Mouse (Mus musculus) gastrocnemius, postnatal 25 days (tissue): ENCODE measurements around the gene Sv2b. TPM values are rescaled to one million over a fixed set of nuclear protein-coding genes. Genes with fewer than 3 reads are reported as not detected.

ENCODE experiments used
- DNase-seq: peaks from one replicate; pipeline ENCODE4 v3.0.0; 2022
- total RNA-seq, 2 experiments: library from RNA; stranded (reverse); gene quantifications; 1 replicate in 1 of 2; 2 replicates in 1 of 2; pipeline ENCODE4 v1.2.3; 2021

The Sv2b gene
- total RNA-seq, 2 experiments from 2014 or later, result 0.23 to 0.48 TPM

GRCm38 (mm10) chr7:75292246-75292645 lies 16.8 kb downstream of the Sv2b start:
- DNase-seq, result no peak

GRCm38 (mm10) chr7:75290554-75290953 lies 18.5 kb downstream of the Sv2b start:
- peak; percentile 11 for DNase-seq

- no peak for DNase-seq
Measured at GRCm38 (mm10) chr7:75287237-75287636, 21.8 kb downstream of the Sv2b start.

GRCm38 (mm10) chr7:75282951-75283350 lies 26.1 kb downstream of the Sv2b start:
- DNase-seq, result no peak

GRCm38 (mm10) chr7:75282080-75282650 lies 26.9 kb downstream of the Sv2b start:
- DNase-seq, result no peak

GRCm38 (mm10) chr7:75281106-75281505 lies 28.0 kb downstream of the Sv2b start:
- no peak for DNase-seq

GRCm38 (mm10) chr7:75277847-75278246 lies 31.2 kb downstream of the Sv2b start:
- no peak for DNase-seq

GRCm38 (mm10) chr7:75276739-75277138 lies 32.3 kb downstream of the Sv2b start:
- no peak for DNase-seq

GRCm38 (mm10) chr7:75274518-75274917 lies 34.5 kb downstream of the Sv2b start:
- no peak for DNase-seq

GRCm38 (mm10) chr7:75273633-75274032 lies 35.4 kb downstream of the Sv2b start:
- DNase-seq, result no peak

- no peak for DNase-seq
Measured at GRCm38 (mm10) chr7:75271921-75272381, 37.1 kb downstream of the Sv2b start.

- no peak for DNase-seq
Measured at GRCm38 (mm10) chr7:75271306-75271705, 37.8 kb downstream of the Sv2b start.

GRCm38 (mm10) chr7:75267236-75267635 lies 41.8 kb downstream of the Sv2b start:
- no peak for DNase-seq

GRCm38 (mm10) chr7:75265241-75265640 lies 43.8 kb downstream of the Sv2b start:
- DNase-seq, result no peak

GRCm38 (mm10) chr7:75259945-75260344 lies 49.1 kb downstream of the Sv2b start:
- DNase-seq, result no peak

- DNase-seq, result no peak
Measured at GRCm38 (mm10) chr7:75253611-75254250, 55.3 kb downstream of the Sv2b start.

GRCm38 (mm10) chr7:75240754-75241507 lies 68.1 kb downstream of the Sv2b start:
- no peak for DNase-seq

- DNase-seq, result no peak
Measured at GRCm38 (mm10) chr7:75236386-75236785, 72.7 kb downstream of the Sv2b start.

GRCm38 (mm10) chr7:75224206-75224605 lies 84.9 kb downstream of the Sv2b start:
- no peak for DNase-seq

GRCm38 (mm10) chr7:75222704-75223431 lies 86.2 kb downstream of the Sv2b start:
- DNase-seq, result no peak

- no peak for DNase-seq
Measured at GRCm38 (mm10) chr7:75220786-75221185, 88.3 kb downstream of the Sv2b start.

GRCm38 (mm10) chr7:75220296-75220695 lies 88.8 kb downstream of the Sv2b start:
- DNase-seq, result no peak

- no peak for DNase-seq
Measured at GRCm38 (mm10) chr7:75216180-75216579, 92.9 kb downstream of the Sv2b start.
